Mouse (Mus musculus) gastrocnemius, adult 2 months (tissue): ENCODE results near the gene Mylk3. TPM values are rescaled to one million over a fixed set of nuclear protein-coding genes. Genes with fewer than 3 reads are reported as not detected.

Experiments
- DNase-seq: peaks from one replicate; pipeline ENCODE4 v3.0.0; 2022
- H3K27ac ChIP-seq: fragments of 200-600 bp; 2 replicates; pipeline ENCODE4 v1.8.1; 2022; ENCODE audit warnings: mild to moderate bottlenecking
- H3K4me3 ChIP-seq: fragments of 200-600 bp; 2 replicates; pipeline ENCODE4 v1.8.1; 2022; ENCODE audit warnings: mild to moderate bottlenecking, moderate library complexity
- CTCF ChIP-seq: fragments of 200-600 bp; IDR thresholded peaks from 2 replicates; pipeline ENCODE4 v1.8.1; 2022; ENCODE audit warnings: antibody characterized with exemption, mild to moderate bottlenecking, moderate library complexity
- intact Hi-C: fragments of 180-260 bp; cut with DNase I; formaldehyde crosslinking; loops from one replicate; pipeline ENCODE4 v1.15.1; 2025
- total RNA-seq, 2 experiments: library from RNA; stranded (reverse); gene quantifications; 2 replicates each; pipeline ENCODE4 v1.2.3; 2021

Mylk3 gene
- total RNA-seq, 2 experiments from 2014 or later = 0.54 to 2.7 TPM

DNA sequence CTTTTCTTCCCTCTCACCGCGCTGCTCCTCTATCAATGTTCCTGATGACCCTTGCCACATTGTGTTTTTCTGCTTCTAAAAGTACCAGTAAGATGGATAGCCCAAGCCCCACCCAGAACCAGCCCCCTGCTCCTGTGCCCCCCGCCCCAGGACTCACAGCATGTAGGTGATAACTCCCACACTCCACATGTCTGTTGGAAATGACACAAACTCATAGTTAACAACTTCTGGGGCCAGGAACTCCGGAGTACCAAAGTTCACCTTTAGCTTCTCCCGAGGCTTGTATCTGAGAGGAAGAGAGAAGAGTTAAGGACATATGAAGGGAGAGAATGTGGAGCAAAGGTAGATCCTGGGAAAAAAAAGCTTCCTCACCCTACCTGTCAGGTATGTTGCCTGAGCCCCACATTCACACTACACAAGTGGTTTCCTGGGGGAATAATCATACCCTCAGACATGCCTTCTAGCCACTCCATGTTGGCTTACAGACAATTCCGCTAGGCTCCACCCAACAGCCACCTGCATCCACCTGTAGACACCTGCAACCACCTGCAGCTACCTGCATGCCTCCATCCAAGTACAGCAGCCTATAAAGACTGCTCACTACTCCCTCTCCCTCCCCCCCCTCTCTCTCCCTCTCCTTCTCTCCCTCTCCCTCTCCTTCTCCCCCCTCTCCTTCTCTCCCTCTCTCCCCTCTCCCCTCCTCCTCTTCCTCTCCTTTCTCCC, 49.8 kb downstream of the Mylk3 start:
- no peak for DNase-seq
- intact Hi-C loops = no loop called here
- H3K4me3 ChIP-seq = no peak overlapping the region

DNA sequence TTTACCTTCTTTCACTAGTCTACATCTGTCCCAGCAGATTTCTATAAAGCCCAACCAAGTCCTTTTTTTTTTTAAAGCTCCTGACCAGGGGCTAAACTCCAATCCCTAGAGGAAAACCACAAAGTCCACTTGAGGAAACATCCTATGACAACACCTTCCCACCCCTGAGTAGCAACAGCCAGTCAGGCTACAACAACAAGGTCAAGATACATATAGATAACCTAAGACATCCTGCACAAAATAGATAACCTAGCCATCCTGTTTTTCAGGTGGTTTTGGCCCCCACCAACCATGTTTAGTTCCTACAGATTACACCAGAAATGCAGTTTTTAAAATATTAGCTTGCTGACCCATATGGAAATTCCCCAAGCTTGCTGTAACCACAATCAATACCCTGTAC, 51.0 kb downstream of the Mylk3 start:
- no peak overlapping the region for H3K27ac ChIP-seq
- no peak for TF ChIP-seq CTCF
- intact Hi-C loops = no loop called here
- no peak overlapping the region for H3K4me3 ChIP-seq
- DNase-seq = no peak

More for the DNA sequence above, 49.8 kb downstream of the Mylk3 start:
- no peak for TF ChIP-seq CTCF
- H3K27ac ChIP-seq = no peak overlapping the region

GRCm38 (mm10) chr8:85329506-85329905, 56.6 kb downstream of the Mylk3 start:
- intact Hi-C loops = no loop called here
- H3K4me3 ChIP-seq = no peak overlapping the region
- no peak for DNase-seq
- H3K27ac ChIP-seq = no peak overlapping the region
- TF ChIP-seq CTCF = no peak

- Histone ChIP-seq H3K27ac (no peak overlapping the region), H3K4me3 (no peak overlapping the region)
- intact Hi-C loops = no loop called here
- no peak for DNase-seq
- TF ChIP-seq CTCF = no peak
Observed at GRCm38 (mm10) chr8:85327036-85327435, 59.1 kb downstream of the Mylk3 start.

GRCm38 (mm10) chr8:85323084-85323483, 63.1 kb downstream of the Mylk3 start:
- no peak for TF ChIP-seq CTCF
- intact Hi-C loops = no loop called here
- no peak overlapping the region for H3K27ac ChIP-seq
- no peak for DNase-seq
- no peak overlapping the region for H3K4me3 ChIP-seq

- Histone ChIP-seq H3K4me3 (no peak overlapping the region), H3K27ac (no peak overlapping the region)
- DNase-seq = no peak
- intact Hi-C loops = no loop called here
- no peak for TF ChIP-seq CTCF
Observed at GRCm38 (mm10) chr8:85321981-85322380, 64.2 kb downstream of the Mylk3 start.

DNA sequence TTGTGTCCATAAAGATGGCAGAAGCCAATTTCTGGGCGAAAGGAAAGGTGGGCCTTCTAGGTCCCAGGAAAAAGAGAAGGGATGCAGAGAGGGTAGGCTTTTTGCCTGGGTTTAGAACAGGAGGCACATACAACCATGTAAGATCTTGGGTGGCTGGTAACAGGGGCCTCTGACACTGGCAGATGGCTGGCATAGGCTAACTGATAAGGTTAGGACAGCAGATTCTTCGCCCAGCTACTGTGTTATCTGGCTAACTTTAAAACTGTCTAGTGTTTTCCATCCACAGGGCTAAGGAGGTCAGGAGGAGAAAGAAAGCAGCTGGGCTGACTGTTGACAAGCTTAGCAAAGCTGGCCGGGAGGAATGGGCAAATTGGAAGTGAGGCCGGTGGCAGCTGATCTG, 67.6 kb downstream of the Mylk3 start:
- H3K27ac ChIP-seq = no peak overlapping the region
- no peak for DNase-seq
- intact Hi-C loops = no loop called here

DNA sequence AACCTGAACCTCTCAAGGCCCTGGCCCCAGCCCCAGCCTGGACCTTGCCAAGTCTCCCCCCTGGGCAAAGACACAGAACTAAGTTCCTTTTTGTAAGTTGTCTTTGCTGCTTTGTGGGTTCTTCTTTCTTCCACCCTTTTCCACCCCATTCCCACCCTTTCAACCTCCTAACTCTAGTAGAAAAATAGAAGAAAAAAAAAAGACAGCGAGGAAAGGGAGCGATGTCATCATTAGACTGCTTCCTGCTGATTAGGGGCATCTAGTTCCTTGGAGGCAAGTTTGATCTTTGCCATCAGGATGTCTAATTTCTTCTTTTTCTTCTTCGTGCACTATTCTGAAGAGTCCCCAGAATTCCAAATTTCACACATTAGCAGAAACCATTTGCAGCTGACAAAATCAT, 73.1 kb downstream of the Mylk3 start:
- TF ChIP-seq CTCF = no peak
- intact Hi-C loops = loop anchor here (5.0 kb wide), 1 partner anchor 99 kb away; no protein-coding TSS in a partner anchor
- DNase-seq = no peak
- no peak overlapping the region for H3K27ac ChIP-seq
- no peak overlapping the region for H3K4me3 ChIP-seq

More for the DNA sequence above, 67.6 kb downstream of the Mylk3 start:
- no peak for TF ChIP-seq CTCF
- H3K4me3 ChIP-seq = no peak overlapping the region

DNA sequence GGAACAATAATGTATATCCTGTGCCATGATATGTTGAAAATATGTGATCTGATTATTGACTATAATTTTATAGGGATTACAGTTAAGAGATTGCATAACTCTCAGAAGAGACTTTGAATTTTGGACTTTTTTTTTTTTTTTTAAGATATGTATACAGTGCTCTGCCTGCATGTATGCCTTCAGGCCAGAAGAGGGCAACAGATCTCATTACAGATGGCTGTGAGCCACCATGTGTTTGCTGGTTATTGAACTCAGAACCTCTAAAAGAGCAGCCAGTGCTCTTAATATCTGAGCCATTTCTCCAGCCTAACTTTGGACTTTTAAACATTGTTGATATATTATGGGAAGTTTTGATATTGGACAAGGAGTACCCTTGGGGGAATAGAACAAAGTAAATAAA, 74.4 kb downstream of the Mylk3 start:
- intact Hi-C loops = loop anchor here (5.0 kb wide), 1 partner anchor 101 kb away; no protein-coding TSS in a partner anchor

GRCm38 (mm10) chr8:85308564-85308963, 77.6 kb downstream of the Mylk3 start:
- intact Hi-C loops = no loop called here
- DNase-seq = no peak
- no peak for TF ChIP-seq CTCF
- H3K4me3 ChIP-seq = no peak overlapping the region
- H3K27ac ChIP-seq = no peak overlapping the region

More for the DNA sequence above, 74.4 kb downstream of the Mylk3 start:
- DNase-seq = no peak
- H3K27ac ChIP-seq = no peak overlapping the region
- peak; percentile 61 for TF ChIP-seq CTCF
- no peak overlapping the region for H3K4me3 ChIP-seq

DNA sequence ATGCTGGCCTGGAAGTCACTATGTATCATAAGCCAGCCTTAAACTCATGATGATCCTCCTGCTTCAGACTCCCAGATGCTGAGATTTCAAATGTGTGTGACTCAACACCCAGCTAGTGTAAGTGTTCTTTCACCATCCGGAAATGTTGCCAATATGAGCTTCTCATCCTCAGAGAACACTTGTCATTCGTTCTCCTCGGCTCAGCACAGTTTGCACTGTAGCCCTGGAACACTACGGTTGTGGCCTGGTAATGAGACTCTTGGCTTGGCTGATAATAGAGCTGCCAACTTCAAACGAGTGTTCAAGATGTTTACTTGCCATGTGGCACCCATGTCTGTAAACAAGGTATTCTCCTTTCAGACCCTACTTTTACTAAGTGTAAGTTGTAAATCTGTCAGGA, 82.6 kb downstream of the Mylk3 start:
- H3K4me3 ChIP-seq = no peak overlapping the region
- no peak for DNase-seq
- H3K27ac ChIP-seq = peak overlapping the region; percentile 28; the same call in 1 of the 2 replicates
- no peak for TF ChIP-seq CTCF
- intact Hi-C loops = no loop called here

DNA sequence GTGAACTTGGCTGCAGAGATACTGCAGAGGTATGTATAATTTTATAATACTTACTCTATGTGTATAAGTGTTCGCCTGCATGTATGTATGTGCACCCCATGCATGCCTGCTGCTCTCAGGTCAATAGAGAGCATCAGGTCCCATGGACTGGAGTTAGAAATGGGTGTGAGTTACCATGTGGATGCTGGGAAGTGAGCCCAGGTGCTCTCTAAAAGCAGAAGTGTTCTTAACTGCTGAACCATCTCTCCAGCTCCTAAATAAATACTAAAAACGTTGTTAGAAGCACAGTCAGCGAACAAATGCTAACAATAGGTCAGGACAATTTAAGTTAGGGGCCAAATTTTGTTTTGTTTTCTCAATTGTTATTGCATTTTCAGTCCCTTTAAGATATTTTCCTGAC, 83.2 kb downstream of the Mylk3 start:
- no peak for TF ChIP-seq CTCF
- DNase-seq = no peak
- Histone ChIP-seq H3K27ac (peak overlapping the region; percentile 28; the same call in 1 of the 2 replicates), H3K4me3 (no peak overlapping the region)
- intact Hi-C loops = no loop called here

- intact Hi-C loops = no loop called here
- Histone ChIP-seq H3K27ac (no peak overlapping the region), H3K4me3 (no peak overlapping the region)
- DNase-seq = no peak
- TF ChIP-seq CTCF = no peak
Observed at GRCm38 (mm10) chr8:85301941-85302340, 84.2 kb downstream of the Mylk3 start.
